Mouse (Mus musculus) C2C12 (cell line): ENCODE measurements around the gene Enoph1.

Source experiments
- CEBPB ChIP-seq: IDR thresholded peaks from one replicate; pipeline ENCODE4 v1.6.1; 2011; ENCODE audit warnings: low read depth, mild to moderate bottlenecking, control low read depth, moderate library complexity
- CTCF ChIP-seq: IDR thresholded peaks from one replicate; pipeline ENCODE4 v1.5.1; 2011; ENCODE audit not compliant: control insufficient read depth, insufficient read depth, insufficient read length
- FOSL1 ChIP-seq: IDR thresholded peaks from one replicate; pipeline ENCODE4 v1.8.0; 2011; ENCODE audit warnings: mild to moderate bottlenecking, low read length; ENCODE audit not compliant: poor library complexity, insufficient read depth, severe bottlenecking
- MAX ChIP-seq: IDR thresholded peaks from one replicate; pipeline ENCODE4 v1.6.1; 2011; ENCODE audit warnings: mild to moderate bottlenecking, control low read depth
- MYOD1 ChIP-seq: IDR thresholded peaks from one replicate; pipeline ENCODE4 v1.6.1; 2011; ENCODE audit warnings: low read depth; ENCODE audit not compliant: control insufficient read depth, insufficient read length
- MYOG ChIP-seq: IDR thresholded peaks from one replicate; pipeline ENCODE4 v1.6.1; 2011; ENCODE audit not compliant: control insufficient read depth, insufficient read length; ENCODE audit errors: extremely low read depth
- USF1 ChIP-seq: IDR thresholded peaks from one replicate; pipeline ENCODE4 v1.6.1; 2011; ENCODE audit warnings: low read depth, mild to moderate bottlenecking, control low read depth, moderate library complexity

DNA sequence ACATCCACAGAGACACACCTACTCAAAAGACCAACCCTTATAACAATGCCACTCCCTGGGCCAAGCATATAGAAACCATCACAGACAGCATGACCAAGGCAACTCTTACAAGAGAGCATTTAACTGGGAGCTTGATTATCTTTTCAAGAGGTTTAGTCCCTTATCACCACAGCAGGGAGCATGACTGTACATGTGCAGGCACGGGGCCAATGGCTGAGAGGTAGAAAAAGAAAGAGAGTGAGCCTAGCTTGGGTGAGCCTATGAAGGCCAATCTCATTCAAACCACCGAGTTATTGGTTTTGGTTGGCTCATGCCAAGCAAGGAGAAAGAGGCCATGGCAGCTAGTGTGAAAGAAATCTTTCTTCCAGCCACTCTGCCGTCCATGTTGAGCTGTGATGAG lies 34.4 kb upstream of the Enoph1 start:
- no peak for TF ChIP-seq CTCF
- no peak for TF ChIP-seq MAX
- TF ChIP-seq MYOD1: no peak
- no peak for TF ChIP-seq MYOG
- TF ChIP-seq CEBPB: no peak
- no peak for TF ChIP-seq USF1
- TF ChIP-seq FOSL1: no peak
